Mouse (Mus musculus): ENCODE results near the gene Thap7.
"Not testable (repeated sequence)": the region's sequence is repeated elsewhere in the genome, so short reads cannot be mapped to it uniquely, and the experiment has no call there.

Thap7 gene

DNA sequence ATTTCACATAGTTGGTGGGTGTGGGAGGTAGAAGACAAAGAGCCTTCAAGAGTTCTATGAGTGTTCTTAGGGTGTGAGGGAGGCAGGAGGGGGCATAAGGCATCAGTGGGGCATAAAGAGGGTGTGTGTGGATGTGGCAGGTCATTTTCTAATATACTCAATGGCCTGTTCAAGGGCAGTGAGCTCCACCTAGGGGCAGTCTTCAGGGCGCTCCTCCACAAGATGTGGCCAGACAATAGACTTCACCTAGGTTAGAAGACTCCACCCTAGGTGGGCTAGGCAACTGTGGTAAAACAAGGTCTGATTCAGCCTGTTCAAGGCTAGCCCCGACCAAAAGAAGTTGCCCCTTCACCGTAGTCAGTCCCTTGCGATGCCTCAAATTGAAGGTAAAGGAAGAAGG, 1.3 kb upstream of the Thap7 start:
- peak in 1 of 2 experiments; percentile 21 for DNase-seq (ENCODE audit: low spot score in 2 of 2)

DNA sequence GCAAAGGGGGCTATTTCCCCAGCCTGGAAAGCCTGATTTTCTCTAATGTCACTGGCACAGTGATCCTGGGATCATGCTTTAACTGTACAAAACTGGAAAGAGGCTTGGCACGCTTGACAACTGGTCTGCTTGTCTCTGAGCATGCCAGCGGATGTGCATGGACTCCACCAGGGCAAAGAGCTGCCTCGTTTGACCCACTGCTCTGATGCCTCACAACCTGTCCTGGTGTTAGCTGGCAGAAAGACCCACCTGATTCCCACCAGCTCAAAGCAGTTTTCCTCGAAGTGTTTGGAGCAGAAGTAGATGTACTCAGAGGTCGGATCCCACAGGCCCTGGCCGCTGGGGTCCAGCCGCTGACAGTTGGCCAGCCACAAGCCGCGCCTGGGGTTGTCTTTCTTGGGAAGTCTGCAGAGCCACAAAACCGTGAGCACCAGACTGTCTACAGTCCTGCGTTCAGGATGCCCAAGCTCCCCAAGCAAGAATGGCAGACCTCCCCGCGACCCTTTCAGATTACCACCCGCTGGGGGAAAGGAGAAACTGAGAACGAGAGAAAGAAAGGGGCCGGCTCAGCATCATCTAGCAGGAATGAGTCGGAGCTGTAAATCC, 852 bp downstream of the Thap7 start:
- no peak for DNase-seq (ENCODE audit: low spot score in 2 of 2)

DNA sequence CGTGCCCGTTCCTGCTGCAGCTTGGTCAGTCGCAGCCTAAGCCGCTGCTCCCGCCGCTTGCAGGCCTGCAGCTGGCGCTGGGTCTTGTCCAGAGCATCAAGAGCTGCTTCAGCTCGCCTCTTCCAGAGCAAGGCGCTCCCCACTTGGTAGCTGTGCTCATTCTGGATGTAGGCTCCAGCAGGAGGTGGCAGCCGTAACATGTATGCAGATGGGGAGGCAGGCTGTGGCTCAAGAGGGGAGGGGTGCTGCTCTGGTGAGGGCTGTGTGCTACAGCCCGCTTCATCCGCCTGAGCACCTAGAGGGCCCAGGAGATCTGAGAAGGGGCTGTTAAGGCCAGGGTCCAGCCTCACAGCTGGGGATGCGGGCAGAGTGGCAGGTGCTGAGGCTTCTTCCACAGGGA, 2.7 kb downstream of the Thap7 start:
- DNase-seq (ENCODE audit: low spot score in 2 of 2) = no peak

DNA sequence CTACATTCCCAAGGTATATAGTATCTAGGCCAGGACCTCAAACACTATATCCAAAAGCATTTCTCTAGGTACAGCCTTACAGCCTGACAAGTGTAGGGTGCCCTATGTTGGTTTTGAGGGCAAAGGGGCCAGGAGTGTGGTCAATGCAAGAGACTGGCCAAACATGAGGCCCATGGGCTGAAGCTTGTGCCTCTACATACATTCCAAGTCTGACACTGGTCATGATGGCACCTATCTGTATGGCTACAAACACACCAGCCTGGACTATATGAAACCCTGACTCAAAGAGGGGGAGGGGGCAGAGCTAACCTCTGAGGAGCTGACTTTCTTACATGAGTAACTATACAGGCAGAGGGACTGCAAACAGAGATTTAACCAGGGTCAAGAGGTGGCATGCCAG, 3.3 kb downstream of the Thap7 start:
- no peak for DNase-seq (ENCODE audit: low spot score in 2 of 2)

DNA sequence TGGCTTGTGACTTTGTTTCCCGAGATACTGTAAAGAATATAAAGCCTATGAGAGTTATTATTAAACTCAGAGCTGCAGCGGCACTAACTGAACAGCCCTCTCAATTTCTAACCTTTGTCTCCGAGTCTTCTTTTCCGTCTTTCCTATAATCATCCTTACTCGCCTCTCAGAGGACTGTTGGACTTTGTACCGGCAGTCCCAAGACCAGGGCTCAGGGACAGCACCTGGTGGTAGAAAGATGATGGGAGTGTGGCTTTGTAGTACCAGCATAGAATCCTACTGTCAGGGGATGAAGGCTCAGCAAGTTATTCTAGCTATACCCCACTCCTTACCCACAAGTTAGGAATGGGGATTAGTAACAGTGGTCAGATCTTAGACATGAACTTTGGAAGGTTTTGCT, 4.7 kb downstream of the Thap7 start:
- DNase-seq (ENCODE audit: low spot score in 2 of 2) = no peak

DNA sequence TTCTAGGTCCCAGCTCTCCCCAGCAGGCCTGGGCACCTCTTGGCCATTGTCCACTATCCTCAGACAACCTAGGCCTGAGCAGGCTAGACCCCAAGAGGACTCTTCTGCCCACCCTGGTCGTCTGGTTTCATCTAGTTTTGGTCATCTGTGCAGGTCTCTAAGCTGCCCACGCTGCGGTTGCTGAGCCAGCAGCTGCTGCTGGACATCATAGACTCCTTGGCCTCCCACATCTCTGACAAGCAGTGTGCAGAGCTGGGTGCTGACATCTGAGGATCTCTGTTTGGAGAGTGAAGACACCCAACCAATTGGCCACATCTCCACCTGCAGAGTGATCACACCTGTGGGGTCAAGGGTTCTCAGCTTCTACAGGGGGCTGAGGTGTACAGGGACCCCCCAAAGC, 5.4 kb downstream of the Thap7 start:
- no peak for DNase-seq (ENCODE audit: low spot score in 2 of 2)

DNA sequence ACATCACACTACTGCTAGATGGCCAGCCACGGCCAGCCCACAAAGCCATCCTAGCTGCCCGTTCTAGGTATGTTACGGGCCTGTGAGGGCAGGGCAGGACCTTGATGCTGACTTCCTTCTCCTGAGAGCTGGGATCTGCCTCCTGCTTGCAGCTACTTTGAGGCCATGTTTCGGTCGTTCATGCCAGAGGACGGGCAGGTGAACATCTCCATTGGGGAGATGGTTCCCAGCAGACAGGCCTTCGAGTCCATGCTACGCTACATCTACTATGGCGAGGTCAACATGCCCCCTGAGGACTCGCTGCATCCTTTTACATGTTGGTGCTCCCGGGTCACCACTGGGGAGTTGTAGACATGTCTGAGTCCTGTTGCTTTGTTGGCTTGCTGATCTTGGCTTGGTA, 6.8 kb downstream of the Thap7 start:
- DNase-seq (ENCODE audit: low spot score in 2 of 2) = no peak

DNA sequence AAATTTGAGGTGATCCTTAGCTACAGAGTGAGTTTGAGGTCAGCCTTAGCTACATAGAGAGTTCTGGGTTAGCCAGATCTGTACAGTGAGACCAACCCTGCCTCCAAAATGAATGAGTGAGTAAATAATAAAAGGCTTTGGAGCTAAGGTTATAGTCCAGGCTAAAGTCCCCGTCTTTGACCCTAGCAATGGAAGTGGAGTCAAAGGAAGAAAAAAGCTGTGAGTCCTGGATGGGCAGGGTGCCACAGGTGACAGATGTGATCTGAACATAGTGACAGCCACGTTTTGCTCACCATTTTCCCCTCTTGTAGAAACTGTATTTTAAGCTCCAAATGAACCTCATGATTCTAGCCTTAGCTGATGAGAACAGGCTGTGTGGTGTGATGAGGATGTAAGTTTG, 12.0 kb downstream of the Thap7 start:
- no peak for DNase-seq (ENCODE audit: low spot score in 2 of 2)

DNA sequence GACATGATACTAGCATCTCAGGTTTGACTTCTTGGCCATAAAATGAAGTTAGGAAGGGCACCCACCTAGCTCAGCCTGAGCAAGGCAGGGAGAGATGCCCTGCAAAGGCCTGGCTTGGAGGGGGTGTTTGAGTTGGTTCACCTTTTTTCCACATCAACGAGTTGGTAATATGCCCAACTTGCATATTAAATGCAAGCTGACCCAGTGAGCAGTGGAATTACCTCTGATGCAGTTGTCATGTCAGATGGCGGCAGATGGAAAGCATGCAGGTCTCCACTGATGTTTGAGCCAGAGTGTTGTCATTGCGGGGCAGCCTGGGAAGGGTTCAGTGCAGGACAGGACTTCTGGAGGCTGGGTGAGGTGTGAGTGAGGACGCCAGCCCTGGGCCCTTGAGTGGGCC, 19.5 kb downstream of the Thap7 start:
- no peak for DNase-seq (ENCODE audit: low spot score in 2 of 2)

DNA sequence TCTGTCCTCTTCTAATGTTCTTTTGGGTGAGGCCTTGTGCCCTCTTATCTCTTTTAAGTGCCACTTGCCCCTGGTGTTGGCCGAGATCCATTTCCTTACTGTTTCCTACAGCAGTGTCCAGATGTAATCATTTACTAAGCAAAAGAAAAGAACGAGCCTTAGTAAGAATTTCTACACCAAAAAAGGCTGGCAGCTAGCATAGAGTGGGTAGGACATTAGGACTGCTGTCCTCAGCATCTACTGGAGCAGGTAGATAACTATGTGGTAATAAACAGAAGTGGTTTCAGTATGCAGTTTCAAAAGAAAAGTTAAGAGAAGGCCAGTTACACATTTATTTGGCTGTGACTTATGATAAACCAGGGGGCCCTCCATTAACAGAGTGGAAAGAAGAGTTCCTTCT, 20.2 kb downstream of the Thap7 start:
- no peak for DNase-seq (ENCODE audit: low spot score in 2 of 2)

DNA sequence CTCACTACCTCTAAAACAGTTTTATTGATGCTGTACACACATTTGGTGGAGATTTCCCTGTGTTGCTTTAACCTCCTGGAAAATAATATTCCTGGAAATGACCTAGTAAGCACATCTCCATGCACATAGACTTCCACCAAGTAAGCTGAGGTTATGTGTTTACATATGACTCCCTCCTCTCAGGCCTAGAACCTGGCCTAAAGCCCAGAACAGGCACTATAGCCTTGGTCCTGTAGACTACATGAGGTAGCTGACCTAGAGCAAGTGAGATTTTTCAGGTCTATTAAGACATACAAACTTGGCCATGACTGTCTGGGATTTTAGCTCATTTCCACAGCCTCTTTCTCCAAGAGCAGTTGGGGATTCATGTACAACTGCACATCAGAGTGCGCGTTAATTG, 20.8 kb downstream of the Thap7 start:
- no peak for DNase-seq (ENCODE audit: low spot score in 2 of 2)

DNA sequence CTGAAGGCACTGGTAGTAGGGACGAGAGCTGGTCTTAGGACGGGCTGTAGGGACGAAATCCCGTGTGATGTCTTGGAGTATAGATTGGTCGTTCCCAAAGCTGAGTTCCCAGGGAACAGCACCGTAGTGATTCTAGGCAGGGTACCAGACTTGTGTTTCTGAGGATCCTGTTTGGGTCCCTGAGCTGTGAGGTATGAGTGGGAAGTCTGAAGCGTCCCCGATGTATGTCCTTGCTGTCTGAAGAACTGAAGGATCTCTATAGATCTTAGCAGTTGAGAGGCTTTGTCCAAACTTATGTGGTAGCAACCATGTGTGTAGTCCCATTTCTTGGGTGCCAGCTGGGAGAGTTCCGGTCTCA, 21.7 kb downstream of the Thap7 start:
- no peak for DNase-seq (ENCODE audit: low spot score in 2 of 2)

DNA sequence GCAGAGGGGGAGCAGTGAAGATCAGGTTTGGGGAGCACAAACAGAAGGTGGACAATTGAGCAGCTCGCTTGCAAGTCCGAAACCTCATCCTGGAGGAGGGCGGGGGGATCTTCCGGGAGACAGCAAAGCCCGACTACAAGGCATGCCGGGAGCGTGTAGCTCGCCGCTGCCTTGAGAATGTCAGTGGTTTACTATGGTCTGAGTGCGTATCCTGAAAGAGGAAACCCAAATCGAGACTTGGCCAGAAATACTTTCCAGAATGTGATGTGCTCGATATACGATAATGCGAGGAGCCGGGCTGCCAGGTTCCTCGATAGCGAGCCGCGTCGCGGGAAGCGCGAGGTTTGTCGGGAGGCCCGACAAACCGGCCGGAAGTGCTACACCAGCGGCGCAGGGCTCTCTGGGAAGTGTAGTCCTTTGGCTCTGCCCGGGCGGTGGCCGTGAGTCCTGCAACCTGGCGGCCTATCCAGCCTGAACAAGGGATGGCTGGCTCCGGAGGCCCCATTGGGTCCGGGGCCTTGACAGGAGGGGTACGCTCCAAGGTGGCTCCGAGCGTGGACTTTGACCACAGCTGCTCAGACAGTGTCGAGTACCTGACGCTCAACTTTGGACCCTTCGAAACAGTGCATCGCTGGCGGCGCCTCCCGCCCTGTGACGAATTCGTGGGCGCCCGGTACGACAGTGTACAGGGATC, 22.2 kb downstream of the Thap7 start, which contains the start of gene Lztr1:
Gene Lztr1, plus strand, starts transcription at position 143 of the 694 bp plus-strand sequence.
- DNase-seq (ENCODE audit: low spot score in 2 of 2) = peak; percentile 75 to 85

DNA sequence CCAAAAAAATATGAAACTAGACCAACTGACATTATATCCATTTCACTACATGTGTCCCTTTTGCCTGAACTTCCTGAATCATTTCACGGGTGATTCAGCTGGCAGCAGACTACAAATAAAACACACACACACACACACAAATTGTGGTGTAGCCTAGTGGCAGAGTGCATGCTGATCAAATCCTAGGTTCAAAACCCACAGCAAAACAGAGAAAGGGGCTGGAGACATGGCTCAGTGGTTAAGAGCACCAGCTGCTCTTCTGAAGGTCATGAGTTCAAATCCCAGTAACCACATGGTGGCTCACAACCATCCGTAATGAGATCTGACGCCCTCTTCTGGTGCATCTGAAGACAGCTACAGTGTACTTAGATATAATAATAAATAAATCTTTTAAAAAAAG, 22.9 kb downstream of the Thap7 start:
- not testable (repeated sequence) for DNase-seq (ENCODE audit: low spot score in 2 of 2)

DNA sequence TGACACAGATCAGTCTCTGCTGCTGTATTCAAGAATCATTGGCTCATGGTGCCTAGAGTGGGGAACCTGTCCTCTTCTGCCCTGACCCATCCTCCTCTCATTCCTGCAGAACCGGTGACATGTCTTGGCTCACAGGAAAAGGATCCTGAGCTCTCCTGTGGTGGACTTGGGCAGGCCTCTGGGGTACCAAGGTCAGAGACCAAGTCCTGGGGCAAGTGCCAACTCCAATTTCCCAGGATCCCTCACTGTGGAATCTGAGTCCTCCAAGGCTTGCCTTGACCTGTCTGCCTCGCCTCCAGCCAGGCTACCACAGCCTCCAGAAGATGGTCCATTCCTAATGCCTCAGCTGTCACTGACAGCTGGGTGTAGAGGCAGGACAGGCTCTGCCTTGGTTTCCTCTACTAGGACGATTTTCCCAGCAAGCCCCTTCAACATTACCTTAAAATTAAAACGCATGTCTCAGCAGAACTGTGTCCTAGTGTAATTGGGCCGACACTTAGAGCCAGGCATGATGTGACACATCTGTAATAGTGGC, 23.9 kb downstream of the Thap7 start:
- no peak for DNase-seq (ENCODE audit: low spot score in 2 of 2)

DNA sequence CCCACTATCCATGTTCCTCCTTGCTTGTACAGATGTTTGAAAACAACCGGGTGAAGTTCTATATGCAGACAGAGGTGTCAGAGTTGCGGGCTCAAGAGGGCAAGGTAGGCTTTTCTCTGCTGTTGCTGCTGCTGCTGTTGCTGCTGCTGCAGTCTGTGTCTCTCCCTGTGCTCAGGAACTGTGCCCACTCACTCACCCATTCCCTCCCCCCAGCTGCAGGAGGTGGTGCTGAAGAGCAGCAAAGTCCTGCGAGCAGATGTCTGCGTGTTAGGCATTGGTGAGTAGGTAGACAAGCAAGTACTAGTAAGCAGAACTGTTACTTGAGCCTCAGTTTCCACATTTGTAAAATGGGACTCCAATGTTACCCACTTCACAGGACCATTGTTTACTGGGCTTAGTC, 28.3 kb downstream of the Thap7 start:
- DNase-seq (ENCODE audit: low spot score in 2 of 2) = no peak

DNA sequence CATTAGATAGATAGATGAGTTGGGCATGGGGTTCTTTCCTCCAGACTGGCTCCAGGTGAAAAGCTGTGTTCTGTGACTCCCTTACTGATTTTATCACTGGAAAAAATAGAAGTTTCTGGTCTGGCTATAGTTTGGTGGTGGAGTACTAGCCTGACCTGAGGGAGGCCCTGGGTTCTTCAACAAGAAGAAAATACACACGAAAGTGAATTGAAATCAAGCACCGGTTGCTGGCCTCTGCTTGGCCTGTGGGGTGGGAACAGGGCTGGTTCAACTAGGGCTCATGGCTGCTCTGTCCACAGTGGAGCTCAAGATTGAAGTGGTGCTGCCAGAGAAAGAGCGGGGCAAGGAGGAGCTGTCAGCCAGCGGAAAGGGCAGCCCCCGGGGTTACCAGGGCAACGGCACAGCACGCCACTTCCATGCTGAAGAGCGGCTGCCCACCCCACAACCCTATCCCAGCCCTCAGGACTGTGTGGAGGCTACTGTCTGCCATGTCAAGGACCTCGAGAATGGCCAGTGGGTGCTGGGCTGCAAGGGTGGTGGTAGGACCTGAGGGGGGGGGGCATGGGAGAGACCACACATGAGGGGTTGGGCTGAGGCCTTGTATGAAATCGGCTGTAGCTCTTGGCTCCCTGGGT, 31.6 kb downstream of the Thap7 start:
- DNase-seq (ENCODE audit: low spot score in 2 of 2) = no peak

DNA sequence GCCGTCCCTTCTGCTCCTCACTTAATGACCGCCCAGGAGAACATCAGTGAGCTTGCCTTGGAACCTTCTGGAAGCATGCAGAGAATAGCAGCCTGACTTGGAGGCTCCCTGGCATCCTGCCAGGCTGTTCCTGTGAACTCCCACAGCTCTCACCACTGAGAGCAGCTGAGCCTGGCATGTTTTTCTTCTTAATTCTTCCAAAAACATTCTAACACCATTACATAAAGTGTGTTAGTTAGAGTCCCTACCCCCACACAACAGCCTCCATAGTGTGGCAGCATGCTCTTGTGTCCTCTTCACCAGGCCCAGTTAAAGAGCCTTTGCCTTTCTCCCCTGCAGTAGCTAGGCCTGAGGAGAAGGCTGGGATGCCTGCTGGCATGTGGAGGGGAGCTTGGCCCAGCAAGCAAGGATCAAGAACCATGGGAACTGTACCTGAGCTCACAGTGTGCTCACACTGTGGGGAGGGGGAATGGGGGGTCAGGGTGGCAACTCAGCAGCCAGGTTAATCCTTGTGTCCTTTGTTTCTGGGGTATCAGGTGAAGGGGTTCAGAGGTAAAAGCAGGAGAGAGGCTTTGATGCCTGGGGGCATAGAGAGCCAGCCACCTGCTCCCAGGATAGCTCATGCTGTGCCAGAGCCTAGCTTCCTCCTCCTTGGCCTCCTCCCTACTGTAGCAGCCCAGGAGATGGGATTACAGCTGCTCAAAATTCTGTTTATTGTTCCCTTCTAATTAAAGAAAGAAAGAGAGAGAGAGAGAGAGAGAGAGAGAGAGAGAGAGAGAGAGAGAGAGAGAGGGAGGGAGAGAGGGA, 34.2 kb downstream of the Thap7 start:
- DNase-seq (ENCODE audit: low spot score in 2 of 2) = no peak

DNA sequence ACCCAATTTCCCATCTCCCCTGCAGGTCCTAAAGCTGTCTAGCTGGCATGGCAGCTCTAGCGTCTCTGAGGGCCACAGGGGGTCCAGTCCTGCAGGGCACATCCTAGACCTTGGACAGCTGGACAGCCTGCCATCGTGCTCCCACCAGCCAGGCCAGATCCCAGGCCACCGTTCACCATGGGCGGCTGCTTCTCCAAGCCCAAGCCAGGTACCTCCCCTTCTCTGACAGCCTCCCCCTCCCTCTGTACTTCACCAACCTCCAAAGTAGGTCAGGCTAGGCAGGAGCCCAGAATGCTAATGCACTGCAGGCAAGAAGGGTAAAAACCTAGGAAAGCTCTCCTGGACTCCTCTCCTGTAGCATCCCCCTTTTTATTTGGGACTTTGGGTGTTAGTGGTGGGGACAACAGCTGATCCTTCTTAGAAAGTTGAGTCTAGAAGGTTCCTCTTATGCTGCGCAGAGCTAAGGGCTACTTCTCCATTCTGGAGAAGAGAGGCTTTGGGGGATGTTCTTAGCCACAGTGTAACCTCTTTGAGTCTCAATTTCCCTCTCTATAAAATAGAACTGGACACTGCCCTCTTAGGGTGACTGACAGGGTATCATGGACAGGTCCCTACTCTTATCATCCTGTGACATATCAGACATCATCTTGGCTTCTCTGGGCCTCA, 38.9 kb downstream of the Thap7 start:
- DNase-seq (ENCODE audit: low spot score in 2 of 2) = no peak

DNA sequence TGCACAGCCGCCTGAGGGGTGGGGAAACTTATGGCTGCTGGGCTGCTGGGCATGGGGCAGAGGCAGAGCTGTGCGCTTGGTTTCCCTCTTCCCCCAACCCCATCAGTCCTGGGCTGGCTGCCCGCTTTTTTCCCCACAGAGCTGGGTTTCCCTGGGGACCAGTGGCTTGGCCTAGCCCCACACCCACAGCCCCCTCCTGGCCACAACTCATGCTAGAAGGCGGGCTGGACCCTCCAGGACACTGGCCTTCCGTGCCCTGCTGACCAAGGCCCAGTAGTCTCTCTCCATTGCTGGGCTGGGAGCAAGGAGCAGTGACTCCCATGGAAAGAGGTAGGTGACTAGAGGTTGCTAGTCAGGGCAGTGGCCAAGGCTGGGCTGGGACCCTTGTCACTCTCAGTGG, 39.8 kb downstream of the Thap7 start:
- no peak for DNase-seq (ENCODE audit: low spot score in 2 of 2)

DNA sequence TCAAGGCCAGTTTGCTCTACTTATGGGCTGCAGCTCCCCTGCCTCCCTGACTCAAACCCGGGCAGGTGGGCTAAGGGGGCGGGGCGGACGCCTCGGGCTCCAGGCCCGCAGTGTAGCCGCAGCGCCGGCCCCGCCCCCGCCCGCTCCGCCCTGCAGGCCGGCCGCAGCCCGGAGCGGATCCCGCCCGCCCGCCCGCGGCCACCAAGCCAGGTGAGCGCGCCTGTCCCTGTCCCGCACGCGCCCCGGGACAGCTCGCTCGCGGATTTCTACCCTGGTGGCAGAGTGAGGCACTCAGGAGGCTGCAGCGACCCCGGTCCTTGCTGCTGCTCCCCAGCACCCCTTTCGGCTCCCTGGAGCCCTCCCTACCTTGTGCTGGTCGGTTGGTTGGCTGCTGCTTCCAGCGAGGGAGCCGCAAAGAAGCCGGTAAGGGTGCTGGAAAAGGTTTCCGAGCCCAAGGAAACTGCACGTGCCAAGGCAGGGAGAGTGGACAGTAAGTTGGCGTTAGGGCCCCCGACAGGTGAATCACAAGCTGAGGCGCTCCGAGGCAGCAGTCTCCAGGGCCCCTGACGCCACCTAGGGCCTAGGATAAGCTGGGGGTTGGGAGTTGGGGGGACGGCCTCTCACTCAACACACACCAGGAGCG, 41.3 kb downstream of the Thap7 start, which contains the start of gene Aifm3:
Gene Aifm3, plus strand, starts transcription at position 143 of the 643 bp plus-strand sequence.
- no peak for DNase-seq (ENCODE audit: low spot score in 2 of 2)

Data from spleen, postnatal 14 days (tissue).